Mouse (Mus musculus) heart, embryonic 15.5 days (tissue): ENCODE results near the gene 9930022D16Rik. TPM values are rescaled to one million over a fixed set of nuclear protein-coding genes. Genes with fewer than 3 reads are reported as not detected.

Experiments
- ATAC-seq: fragments of 200-750 bp; cut with Nextera tagmentation; replicated peaks from 2 replicates; pipeline ENCODE4 v1.8.0; 2017; ENCODE audit warnings: low read depth, moderate TSS enrichment; ENCODE audit not compliant: insufficient number of reproducible peaks, insufficient read depth, low FRiP score
- H3K27ac ChIP-seq: fragments of 300-500 bp; sonication (generic); 2 replicates; pipeline ENCODE4 v1.5.1; 2015; ENCODE audit warnings: mild to moderate bottlenecking, inconsistent platforms
- H3K27me3 ChIP-seq: fragments of 300-500 bp; sonication (generic); 2 replicates; pipeline ENCODE4 v1.6.1; 2015; ENCODE audit warnings: inconsistent platforms
- H3K36me3 ChIP-seq: fragments of 300-500 bp; sonication (generic); 2 replicates; pipeline ENCODE4 v1.6.1; 2015; ENCODE audit warnings: mild to moderate bottlenecking, inconsistent platforms
- H3K4me1 ChIP-seq: fragments of 300-500 bp; sonication (generic); replicated peaks from 2 replicates; pipeline ENCODE4 v1.6.1; 2015; ENCODE audit warnings: inconsistent platforms
- H3K4me2 ChIP-seq: fragments of 300-500 bp; sonication (generic); 2 replicates; pipeline ENCODE4 v1.6.1; 2015; ENCODE audit warnings: inconsistent platforms, mild to moderate bottlenecking, moderate library complexity
- H3K4me3 ChIP-seq: fragments of 300-500 bp; sonication (generic); 2 replicates; pipeline ENCODE4 v1.5.1; 2015; ENCODE audit warnings: mild to moderate bottlenecking, inconsistent platforms
- H3K9ac ChIP-seq: fragments of 300-500 bp; sonication (generic); 2 replicates; pipeline ENCODE4 v1.6.1; 2015; ENCODE audit warnings: mild to moderate bottlenecking, inconsistent platforms
- H3K9me3 ChIP-seq: fragments of 300-500 bp; sonication (generic); replicated peaks from 2 replicates; pipeline ENCODE4 v1.6.1; 2016; ENCODE audit warnings: inconsistent platforms
- WGBS: fragments of 180-500 bp; shearing (Covaris S2); methylation state at CpG from one replicate; pipeline ENCODE4 v1.1.7; 2015; ENCODE audit warnings: mixed read lengths; 5-methylcytosine and 5-hydroxymethylcytosine counted together
- polyA plus RNA-seq: library from polyadenylated mRNA; unstranded; fragments of >200 nt; fragmentation: Nextera tagmentation; extraction: Ambion mirVana; gene quantifications from 2 replicates; pipeline ENCODE4 v1.2.1, GENCODE M21; 2015

9930022D16Rik gene
- polyA plus RNA-seq, 1 experiment from 2014 or later, result not detected

DNA sequence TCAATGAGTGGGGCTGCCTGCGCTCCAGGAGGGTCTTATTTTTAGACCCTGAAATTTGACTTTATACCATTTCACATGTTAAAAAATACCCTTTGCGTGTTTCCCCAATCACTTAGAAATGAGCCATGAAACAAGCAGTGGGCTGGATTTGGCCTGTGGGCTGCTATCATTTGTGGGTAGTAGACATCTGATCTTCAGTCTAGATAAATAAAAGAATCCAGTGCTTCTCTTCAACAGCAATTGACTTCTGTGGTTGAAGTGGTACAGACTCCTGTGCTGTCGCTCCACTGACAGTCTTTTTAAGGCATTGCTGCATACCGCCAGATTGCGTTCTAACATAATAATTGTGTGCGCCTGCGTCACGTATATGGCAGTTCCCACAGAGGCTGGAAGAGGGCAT is 28.4 kb upstream of the 9930022D16Rik start:
- no peak overlapping the region for H3K27ac ChIP-seq
- H3K4me1 ChIP-seq, result peaks cover 24% of the 10 kb centered on the region
- WGBS, result 74% methylated on average over 8 of the region's 8 CpGs
- H3K4me2 ChIP-seq, result no peak overlapping the region
- no peaks in the 10 kb centered on the region for H3K9me3 ChIP-seq
- no peak for ATAC-seq
- no peak overlapping the region for H3K4me3 ChIP-seq
- no peaks in the 10 kb centered on the region for H3K36me3 ChIP-seq
- no peak overlapping the region for H3K9ac ChIP-seq
- H3K27me3 ChIP-seq, result no peaks in the 10 kb centered on the region

DNA sequence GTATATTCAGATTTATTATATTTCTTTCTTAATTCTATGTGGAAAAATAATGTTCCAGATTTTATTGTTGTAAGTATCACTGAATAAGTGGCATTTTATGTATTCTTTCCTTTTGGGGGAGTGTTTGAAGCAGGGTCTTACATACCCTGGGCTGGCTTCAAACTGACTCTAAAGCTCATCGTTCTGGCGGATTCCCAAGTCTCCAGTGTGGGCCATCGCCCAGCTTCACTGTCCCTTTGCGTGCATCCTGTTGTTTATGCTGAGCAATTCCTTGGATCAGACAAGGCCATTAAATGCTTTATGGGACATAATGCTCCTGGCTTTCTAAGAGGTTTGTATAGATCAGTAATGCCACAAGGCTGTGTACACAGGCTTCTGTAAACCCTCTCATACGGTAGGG is 24.7 kb upstream of the 9930022D16Rik start:
- WGBS, result 79% methylated on average over 5 of the region's 5 CpGs
- H3K9me3 ChIP-seq, result no peaks in the 10 kb centered on the region
- ATAC-seq, result no peak
- peaks cover 21% of the 10 kb centered on the region for H3K4me1 ChIP-seq
- no peak overlapping the region for H3K4me2 ChIP-seq
- no peaks in the 10 kb centered on the region for H3K27me3 ChIP-seq
- H3K36me3 ChIP-seq, result no peaks in the 10 kb centered on the region
- no peak overlapping the region for H3K4me3 ChIP-seq
- no peak overlapping the region for H3K27ac ChIP-seq
- H3K9ac ChIP-seq, result no peak overlapping the region

DNA sequence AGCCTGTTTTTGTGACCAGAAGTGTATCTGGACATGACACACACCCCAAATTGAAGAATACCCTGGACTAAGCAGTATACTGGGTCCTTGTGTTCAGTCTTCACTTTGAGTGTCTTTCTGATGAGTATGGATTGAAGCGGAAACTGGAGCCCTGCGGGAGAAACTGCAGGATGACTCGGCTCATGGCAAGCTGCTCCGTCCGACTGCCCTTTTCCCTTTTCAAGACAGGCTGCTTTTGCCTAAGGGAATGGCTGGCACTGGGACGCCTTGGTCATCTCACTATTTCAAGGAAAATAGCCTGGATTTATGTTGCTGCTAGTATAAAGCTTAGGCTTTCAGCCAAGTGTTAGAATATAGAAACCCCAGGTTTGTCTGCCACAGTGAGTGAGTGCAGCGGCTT is 22.5 kb upstream of the 9930022D16Rik start:
- no peaks in the 10 kb centered on the region for H3K27me3 ChIP-seq
- no peaks in the 10 kb centered on the region for H3K9me3 ChIP-seq
- no peak overlapping the region for H3K27ac ChIP-seq
- peaks cover 1% of the 10 kb centered on the region for H3K36me3 ChIP-seq
- no peak for ATAC-seq
- no peak overlapping the region for H3K4me3 ChIP-seq
- H3K9ac ChIP-seq, result no peak overlapping the region
- H3K4me2 ChIP-seq, result no peak overlapping the region
- peaks cover 19% of the 10 kb centered on the region for H3K4me1 ChIP-seq
- 85% methylated on average over 7 of the region's 7 CpGs for WGBS

DNA sequence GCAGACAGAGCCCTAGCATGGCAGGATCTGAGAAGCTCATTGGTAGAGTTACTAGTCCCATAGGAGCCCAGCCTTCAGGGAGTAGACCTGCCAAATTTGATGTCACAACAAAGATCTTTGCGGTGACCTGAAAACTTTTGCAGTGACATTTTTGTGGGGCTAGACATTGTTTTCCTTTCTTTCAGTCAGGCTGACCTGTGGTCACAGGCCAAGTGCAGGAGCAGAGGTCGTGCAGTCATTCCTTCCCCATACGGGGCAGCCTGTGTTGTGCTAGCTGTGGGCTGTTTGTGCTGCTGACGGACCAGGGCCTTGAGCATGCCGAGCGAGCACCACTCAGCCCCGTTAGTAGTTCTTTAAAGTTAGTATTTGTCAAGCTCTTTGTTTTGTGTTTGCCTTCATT is 22.0 kb upstream of the 9930022D16Rik start:
- Histone ChIP-seq H3K4me3 (no peak overlapping the region), H3K9me3 (no peaks in the 10 kb centered on the region), H3K27ac (no peak overlapping the region), H3K4me2 (no peak overlapping the region), H3K36me3 (peaks cover 7% of the 10 kb centered on the region), H3K4me1 (peaks cover 19% of the 10 kb centered on the region), H3K9ac (no peak overlapping the region), H3K27me3 (no peaks in the 10 kb centered on the region)
- 78% methylated on average over 7 of the region's 7 CpGs for WGBS
- no peak for ATAC-seq

DNA sequence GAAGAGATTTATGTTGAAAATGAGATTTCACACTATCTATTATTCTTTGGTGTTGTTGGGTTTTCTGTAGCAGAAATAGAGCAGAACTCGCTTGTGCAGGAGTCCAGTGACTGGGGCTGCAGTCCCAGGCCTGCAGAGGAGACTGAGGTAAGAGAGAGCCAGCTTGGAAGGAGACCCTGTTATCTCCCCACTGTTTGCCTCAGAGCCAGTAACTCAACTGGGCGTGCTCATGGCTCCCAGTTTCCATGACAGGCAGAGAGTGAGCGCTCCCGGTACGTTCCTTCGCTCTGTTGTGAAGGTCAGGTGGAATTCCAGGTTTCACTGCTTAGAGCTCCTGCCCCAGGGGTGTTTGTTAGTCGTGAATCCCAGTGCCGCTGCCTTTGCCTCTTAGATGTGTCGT is 21.1 kb upstream of the 9930022D16Rik start:
- no peak overlapping the region for H3K4me3 ChIP-seq
- no peaks in the 10 kb centered on the region for H3K27me3 ChIP-seq
- H3K36me3 ChIP-seq, result peaks cover 11% of the 10 kb centered on the region
- H3K4me1 ChIP-seq, result peaks cover 15% of the 10 kb centered on the region
- H3K9me3 ChIP-seq, result no peaks in the 10 kb centered on the region
- no peak overlapping the region for H3K9ac ChIP-seq
- 76% methylated on average over 9 of the region's 9 CpGs for WGBS
- no peak for ATAC-seq
- no peak overlapping the region for H3K27ac ChIP-seq
- no peak overlapping the region for H3K4me2 ChIP-seq

DNA sequence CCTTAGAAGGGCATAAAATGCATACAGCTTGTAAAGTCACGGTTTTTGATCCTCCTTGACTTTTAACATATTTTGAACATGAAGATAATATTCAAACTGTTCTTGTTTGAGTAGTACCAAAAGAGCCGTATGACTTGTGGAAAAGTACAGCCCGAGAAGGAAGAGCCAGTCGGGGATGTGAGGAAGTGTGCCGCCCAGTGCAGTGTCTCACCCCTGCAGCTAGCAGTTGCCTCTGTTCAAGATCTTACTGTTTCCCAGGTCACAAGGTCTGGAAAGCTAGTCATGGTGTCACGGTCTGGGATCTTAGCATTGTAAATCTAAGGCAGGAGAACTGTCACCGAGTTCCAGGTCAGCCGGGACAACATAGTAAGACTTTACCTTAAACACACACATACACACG is 19.0 kb upstream of the 9930022D16Rik start:
- Histone ChIP-seq H3K36me3 (peaks cover 19% of the 10 kb centered on the region), H3K9ac (no peak overlapping the region), H3K4me3 (no peak overlapping the region), H3K4me1 (peaks cover 9% of the 10 kb centered on the region; the same call in 1 of the 2 replicates), H3K27ac (no peak overlapping the region), H3K4me2 (no peak overlapping the region), H3K27me3 (no peaks in the 10 kb centered on the region), H3K9me3 (no peaks in the 10 kb centered on the region)
- ATAC-seq, result no peak
- 85% methylated on average over 9 of the region's 9 CpGs for WGBS

DNA sequence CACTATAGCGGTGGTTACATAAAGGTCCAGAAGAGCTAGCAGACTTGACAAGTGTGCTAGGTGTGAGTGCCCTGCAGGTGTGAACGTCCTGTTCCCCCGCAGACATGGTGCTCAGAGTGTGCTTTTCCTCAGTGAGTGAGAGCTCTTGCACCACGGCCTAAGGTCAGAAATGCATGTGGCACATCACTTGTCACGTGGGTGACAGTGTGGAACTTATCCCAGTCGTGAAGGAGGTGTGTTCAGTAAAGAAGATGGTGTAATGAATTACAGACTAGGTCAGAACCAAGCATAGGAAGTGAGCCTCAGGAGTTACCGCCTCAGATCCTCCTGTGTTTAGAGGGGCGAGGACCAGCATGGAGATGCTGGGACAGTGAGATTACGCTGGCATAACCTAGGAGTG is 18.4 kb upstream of the 9930022D16Rik start:
- Histone ChIP-seq H3K36me3 (peaks cover 19% of the 10 kb centered on the region), H3K9me3 (no peaks in the 10 kb centered on the region), H3K4me2 (no peak overlapping the region), H3K27me3 (no peaks in the 10 kb centered on the region), H3K9ac (no peak overlapping the region), H3K4me3 (no peak overlapping the region), H3K27ac (no peak overlapping the region), H3K4me1 (peaks cover 9% of the 10 kb centered on the region; the same call in 1 of the 2 replicates)
- 86% methylated on average over 9 of the region's 9 CpGs for WGBS
- no peak for ATAC-seq

DNA sequence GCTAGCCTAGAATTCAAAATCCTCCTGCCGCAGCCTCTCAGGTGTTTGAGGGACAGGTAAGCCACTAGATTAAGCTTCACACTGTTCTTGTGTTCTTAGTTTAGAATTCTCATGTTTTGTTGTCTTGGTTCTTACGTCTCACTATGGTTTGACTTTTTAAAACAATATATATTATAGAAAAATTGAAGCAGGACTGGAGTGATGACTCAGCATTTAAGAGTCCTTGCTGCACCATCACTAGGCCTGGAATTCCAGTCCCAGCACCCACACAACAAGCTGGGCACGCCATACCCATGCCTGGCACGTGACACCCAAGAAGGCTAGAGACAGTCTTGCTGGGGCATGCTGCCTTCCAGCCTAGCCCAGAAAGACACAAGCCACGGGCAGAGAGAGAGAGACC is 7.3 kb upstream of the 9930022D16Rik start:
- no peak for ATAC-seq
- 84% methylated on average over 5 of the region's 5 CpGs for WGBS

DNA sequence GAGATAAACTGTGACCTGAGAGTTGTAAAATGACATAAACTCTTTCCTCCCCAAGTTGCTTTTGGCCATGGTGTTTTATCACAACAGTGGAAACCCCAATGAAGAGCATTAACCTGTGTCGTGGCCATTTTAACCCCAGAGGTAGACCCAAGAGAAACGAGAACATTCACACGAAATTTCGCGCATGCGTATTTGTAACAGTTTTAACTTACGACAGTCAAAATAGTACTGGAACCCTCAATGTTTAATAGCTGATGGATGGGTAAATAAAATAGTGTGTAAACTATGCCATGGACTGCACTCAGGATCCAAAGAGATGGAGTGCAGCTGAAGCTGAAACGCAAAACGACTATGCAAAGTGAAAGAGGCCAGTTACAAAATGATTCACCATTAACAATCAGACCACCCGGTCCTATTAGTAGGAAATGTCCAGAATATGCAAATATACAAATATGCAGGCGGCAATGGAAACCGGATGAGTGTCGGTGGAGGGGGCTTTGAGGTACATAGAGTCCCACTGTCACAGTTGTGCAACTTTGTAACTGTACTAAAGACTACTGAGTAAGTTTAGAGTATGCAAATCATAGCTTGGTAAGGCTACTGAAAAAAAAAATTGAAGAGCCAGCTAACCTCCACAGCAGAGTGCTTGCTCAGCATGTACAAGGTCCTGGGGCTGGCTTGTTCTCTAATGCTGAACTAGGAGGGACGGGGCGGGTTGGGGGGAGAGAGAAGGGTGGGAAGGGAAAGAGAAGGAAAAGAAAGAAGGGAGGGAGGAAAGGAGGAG is 3.3 kb upstream of the 9930022D16Rik start:
- Histone ChIP-seq H3K4me1 (no peaks in the 10 kb centered on the region), H3K27me3 (no peaks in the 10 kb centered on the region), H3K4me3 (no peak overlapping the region), H3K36me3 (no peaks in the 10 kb centered on the region), H3K4me2 (no peak overlapping the region), H3K27ac (no peak overlapping the region), H3K9me3 (no peaks in the 10 kb centered on the region), H3K9ac (no peak overlapping the region)
- ATAC-seq, result no peak
- 83% methylated on average over 15 of the region's 15 CpGs for WGBS

More for the DNA sequence above, 7.3 kb upstream of the 9930022D16Rik start:
- no peaks in the 10 kb centered on the region for H3K36me3 ChIP-seq
- H3K27ac ChIP-seq, result no peak overlapping the region
- H3K4me2 ChIP-seq, result no peak overlapping the region
- H3K9ac ChIP-seq, result no peak overlapping the region
- H3K27me3 ChIP-seq, result no peaks in the 10 kb centered on the region
- H3K4me1 ChIP-seq, result no peaks in the 10 kb centered on the region
- H3K9me3 ChIP-seq, result no peaks in the 10 kb centered on the region
- H3K4me3 ChIP-seq, result no peak overlapping the region

DNA sequence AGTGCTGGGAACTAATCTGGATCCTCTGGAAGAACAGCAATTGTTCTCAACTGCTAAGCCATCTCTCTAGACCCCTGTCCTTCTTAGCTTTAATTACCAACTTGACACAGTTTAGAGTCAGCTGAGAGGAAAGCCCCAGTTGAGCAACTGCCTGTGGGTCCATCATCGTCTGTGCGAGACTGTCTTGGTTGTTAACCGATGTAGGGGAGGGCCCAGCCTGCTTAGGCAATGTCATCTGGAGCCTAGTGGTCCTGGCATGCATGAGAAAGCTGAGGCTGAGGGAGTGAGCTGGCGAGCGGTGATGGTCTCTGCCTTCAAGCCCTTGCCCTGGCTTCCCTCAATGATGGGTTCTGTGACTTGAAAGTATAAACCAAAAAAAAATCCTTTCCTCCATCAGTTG is 1.1 kb downstream of the 9930022D16Rik start:
- Histone ChIP-seq H3K4me2 (no peak overlapping the region), H3K4me3 (no peak overlapping the region), H3K27ac (no peak overlapping the region), H3K9ac (no peak overlapping the region), H3K36me3 (no peaks in the 10 kb centered on the region), H3K27me3 (no peaks in the 10 kb centered on the region), H3K4me1 (no peaks in the 10 kb centered on the region), H3K9me3 (no peaks in the 10 kb centered on the region)
- ATAC-seq, result no peak
- 88% methylated on average over 5 of the region's 5 CpGs for WGBS

DNA sequence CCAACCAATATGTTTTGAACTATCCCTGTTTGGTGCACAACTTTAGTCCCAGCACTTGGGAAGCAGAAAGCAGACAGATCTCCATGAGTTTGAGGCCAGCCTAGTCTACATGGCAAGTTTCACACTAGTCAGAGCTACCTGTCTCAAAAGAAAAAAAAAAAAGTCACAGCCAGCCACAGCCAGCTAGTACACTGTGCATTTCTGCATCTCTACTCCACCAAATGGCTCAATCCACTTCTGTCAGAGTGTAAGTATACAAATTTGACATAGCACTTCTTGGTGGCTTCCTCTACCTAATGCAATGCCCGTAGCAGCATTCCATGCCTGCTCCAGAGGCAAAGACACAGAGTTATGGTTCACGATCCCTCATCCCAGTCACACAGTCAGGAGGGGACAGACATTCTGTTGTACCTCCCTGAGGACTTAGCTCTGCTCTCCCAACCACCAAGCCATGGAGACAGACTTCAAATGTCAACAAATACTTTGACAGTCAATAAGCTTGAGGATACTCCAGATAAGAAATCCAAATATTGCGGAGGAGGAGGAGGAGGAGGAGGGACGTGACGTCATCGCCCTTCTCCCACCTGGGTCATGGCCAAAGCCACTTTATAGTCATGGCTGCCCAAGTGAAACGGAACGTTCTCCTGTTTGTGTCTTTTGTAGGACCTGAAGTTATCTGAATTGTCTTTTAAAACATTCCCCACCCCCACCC is 3.1 kb downstream of the 9930022D16Rik start:
- H3K9me3 ChIP-seq, result no peaks in the 10 kb centered on the region
- ATAC-seq, result no peak
- no peaks in the 10 kb centered on the region for H3K27me3 ChIP-seq
- H3K4me3 ChIP-seq, result no peak overlapping the region
- no peak overlapping the region for H3K4me2 ChIP-seq
- no peak overlapping the region for H3K9ac ChIP-seq
- 58% methylated on average over 8 of the region's 8 CpGs for WGBS
- no peaks in the 10 kb centered on the region for H3K4me1 ChIP-seq
- H3K27ac ChIP-seq, result no peak overlapping the region
- H3K36me3 ChIP-seq, result no peaks in the 10 kb centered on the region
